Mouse (Mus musculus) olfactory bulb, adult 2 months (tissue): ENCODE measurements around the gene Asb10.

Source experiments
- CTCF ChIP-seq: fragments of 200-500 bp; IDR thresholded peaks from 2 replicates; pipeline ENCODE4 v1.5.1; 2012; ENCODE audit warnings: low read depth, mild to moderate bottlenecking, low read length, moderate library complexity; ENCODE audit not compliant: insufficient read depth
- POLR2A ChIP-seq: fragments of 200-500 bp; IDR thresholded peaks from 2 replicates; pipeline ENCODE4 v1.6.1; 2012; ENCODE audit warnings: mild to moderate bottlenecking, low read depth, low read length, moderate library complexity; ENCODE audit not compliant: insufficient read depth

DNA sequence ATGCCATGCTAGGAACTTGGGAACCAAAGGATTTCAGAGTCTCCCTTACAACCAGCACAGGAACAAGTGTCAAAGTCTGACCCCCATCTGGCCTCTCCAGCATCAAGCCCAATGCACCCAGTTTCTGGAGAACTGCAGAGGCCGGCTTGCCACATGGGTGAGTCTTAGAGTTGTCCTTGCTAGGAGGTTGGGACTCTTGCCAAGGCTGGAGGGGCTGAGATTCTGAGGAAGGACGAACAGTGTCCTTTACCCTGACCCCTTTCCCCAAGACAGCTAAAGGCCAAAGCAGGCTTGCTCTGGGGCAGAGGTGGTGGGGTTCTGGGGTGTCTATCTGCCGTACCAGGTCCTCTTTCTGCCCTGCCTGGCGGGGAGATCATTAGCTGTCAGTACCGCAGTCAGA lies 4.3 kb downstream of the Asb10 start:
- no peak for TF ChIP-seq CTCF
- no peak for TF ChIP-seq POLR2A
